Mouse (Mus musculus) right cerebral cortex, postnatal 25 days (tissue): ENCODE data around the gene Zfp1.

Experiments
- DNase-seq: peaks from one replicate; pipeline ENCODE4 v3.0.0; 2022

Zfp1 gene

GRCm38 (mm10) chr8:111643264-111644141 lies at the start of gene Zfp1:
Gene Zfp1, plus strand, starts transcription at chr8:111643401.
- DNase-seq = peak; percentile 93

DNA sequence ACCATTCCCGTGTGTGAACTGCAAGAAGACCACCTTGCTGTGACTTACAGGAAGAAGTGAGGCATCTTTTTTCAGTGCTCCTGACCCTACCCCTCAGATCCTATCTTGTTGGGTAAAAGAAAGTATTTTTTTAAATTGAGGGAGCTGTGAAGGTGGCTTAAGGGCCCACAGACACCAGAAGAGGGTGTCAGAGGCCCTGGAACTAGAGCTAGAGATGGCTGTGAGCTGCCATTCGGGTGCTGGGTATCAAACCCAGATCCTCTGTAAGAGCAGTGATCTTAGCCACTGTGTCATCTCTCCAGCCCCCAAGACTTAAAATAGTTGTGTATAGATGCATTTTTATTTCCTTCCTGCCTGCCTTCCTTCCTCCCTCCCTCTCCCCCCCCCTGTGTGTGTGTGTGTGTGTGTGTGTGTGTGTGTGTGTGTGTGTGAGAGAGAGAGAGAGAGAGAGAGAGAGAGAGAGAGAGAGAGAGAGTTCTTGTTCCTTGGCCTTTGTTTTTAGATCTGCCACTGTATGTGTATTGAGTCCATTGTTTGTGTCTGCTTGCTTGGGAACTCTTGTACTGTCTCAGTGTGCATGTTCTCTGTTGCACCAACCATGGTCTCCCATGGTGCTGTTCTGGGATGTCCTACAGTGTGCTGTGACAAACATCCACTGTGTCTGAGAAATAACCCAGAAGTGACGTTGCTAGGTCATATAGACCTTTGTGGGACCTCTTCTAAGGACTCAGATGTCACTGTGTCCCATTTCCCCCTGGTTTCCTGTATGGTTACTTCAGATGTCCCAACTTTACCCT lies 49.0 kb upstream of the Zfp1 start:
- no peak for DNase-seq

DNA sequence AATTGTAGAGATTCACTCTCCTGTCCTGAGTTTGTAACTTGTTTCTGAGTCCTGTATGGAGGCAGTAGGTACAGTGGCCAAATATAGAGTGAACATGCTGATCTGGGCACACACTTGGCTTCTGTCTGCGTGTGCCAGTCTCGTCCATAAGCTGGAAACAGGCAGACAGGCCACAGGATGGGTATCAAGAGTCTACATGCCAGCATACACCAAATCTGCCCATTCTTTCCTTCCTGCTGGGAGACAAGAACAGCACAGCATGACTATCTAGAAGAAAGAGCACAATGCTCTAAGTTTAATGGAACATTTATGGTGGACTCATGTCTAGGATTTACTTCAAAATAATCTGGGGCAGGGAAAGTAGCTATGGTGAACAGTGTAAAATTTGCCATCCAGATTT lies 48.2 kb upstream of the Zfp1 start:
- DNase-seq = no peak

GRCm38 (mm10) chr8:111595712-111596484 lies 47.3 kb upstream of the Zfp1 start:
- no peak for DNase-seq

GRCm38 (mm10) chr8:111596485-111596821 lies 46.7 kb upstream of the Zfp1 start:
- DNase-seq = no peak

DNA sequence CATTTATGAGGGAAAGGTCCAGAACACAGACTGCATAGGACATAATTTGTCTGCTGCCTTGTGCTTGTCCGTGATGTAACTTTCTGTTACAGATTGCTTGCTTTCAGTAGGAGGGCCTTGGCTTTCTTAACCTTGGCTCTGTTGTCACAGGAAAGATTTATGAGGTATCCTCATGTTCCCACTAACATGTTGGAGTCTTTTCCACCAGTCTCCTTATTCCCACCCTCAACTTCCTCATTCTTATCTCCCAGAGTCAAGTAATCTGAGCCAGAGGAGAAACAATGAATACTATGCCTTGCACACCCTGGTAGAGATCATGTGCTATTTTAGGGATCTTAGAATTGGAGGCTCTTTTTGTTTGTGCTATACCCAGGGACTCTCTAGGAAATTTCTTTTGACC lies 45.9 kb upstream of the Zfp1 start:
- DNase-seq = no peak

DNA sequence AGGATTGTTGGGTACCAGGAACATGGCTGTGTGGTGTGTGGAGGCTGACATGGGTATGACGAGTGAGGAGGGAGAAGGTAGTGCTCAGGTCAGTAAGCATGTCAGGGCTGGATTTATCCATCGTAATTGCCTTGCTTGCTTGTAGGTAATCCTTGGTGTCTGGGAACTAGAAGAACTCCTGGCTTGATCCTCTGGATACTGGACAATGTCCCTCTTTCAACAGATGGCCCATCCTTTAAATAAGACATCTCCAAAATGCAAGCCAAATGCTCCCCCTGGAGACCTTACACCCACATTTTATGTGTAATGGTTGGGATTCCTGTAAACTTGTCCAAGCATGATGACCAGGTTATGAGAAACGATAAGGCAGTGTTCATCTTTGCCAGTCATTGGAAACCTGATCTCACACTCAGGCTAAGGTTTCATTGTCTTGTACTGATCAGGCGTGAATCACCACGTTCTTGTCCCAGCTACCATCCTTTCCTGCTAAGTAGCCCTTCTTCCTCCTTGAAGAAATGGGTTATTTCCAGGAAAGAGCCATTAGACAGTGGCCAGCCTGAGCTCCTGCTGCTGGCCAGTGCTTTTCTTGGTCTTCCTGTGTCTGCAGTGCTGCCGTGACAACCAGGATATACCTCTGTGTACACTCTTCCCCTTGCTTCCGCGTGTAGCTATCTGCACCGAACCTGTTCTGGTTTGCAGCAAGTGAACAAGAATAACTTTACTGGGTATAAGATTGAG lies 43.3 kb upstream of the Zfp1 start:
- DNase-seq = no peak

GRCm38 (mm10) chr8:111602050-111602449 lies 41.2 kb upstream of the Zfp1 start:
- DNase-seq = peak; percentile 15

- DNase-seq = no peak
Measured at GRCm38 (mm10) chr8:111604986-111605385, 38.2 kb upstream of the Zfp1 start.

DNA sequence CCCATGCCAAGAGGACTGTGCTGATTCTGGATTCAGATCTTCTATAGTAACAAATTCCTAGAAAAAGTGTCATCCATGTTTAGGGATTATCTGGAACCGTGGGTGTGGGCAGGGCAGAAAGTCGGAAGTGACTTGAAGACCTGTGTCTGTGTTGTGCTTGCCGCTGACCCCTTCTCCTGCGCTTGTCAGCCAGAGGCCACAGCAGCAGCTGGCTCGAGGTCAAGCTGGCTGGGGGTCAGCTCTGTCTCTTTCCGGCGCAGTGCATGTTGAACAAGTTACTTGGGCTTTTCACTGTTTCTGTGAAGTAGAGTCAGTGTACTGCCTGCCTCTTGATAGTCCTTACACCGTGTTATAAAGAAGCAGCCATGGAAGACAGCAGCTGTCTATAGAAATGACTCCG lies 36.2 kb upstream of the Zfp1 start:
- DNase-seq = no peak

DNA sequence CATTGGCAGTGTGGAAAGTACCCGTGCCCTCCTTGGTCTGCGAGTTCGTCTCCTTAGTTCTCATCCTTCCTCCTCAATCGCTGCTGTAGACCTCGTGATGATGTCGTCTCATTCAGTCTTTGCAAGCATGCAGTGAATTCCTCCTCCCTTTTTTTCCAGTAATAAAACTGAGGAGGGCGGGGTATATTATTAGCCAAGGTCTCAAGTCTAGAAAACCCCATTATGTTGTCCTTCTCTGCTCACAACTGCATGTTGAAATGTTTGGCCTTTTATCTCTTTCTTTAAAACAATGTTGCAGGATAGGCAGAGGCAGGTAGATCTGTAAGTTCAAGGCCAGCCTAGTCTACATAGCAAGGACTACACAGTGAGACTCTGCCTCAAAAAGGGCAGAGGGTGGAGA lies 35.8 kb upstream of the Zfp1 start:
- DNase-seq = no peak

DNA sequence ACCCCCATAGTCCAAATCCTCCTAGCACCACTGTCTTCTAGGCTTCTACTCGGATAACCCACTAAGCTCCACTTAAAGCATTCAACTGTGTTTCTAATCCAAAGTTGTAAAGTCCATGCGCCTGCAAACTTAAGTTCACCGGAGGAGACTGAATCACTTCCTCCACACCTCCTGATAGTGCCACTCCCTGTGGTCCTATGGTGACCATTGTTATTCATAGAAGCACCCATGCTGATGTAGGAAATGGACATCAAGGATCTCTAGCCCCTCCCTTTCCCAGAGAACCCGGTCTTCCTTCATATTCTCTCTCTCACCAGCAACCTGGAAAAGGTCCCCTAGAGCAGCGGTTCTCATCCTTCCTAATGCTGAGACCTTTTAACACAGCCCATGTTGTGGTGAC lies 30.0 kb upstream of the Zfp1 start:
- DNase-seq = no peak

DNA sequence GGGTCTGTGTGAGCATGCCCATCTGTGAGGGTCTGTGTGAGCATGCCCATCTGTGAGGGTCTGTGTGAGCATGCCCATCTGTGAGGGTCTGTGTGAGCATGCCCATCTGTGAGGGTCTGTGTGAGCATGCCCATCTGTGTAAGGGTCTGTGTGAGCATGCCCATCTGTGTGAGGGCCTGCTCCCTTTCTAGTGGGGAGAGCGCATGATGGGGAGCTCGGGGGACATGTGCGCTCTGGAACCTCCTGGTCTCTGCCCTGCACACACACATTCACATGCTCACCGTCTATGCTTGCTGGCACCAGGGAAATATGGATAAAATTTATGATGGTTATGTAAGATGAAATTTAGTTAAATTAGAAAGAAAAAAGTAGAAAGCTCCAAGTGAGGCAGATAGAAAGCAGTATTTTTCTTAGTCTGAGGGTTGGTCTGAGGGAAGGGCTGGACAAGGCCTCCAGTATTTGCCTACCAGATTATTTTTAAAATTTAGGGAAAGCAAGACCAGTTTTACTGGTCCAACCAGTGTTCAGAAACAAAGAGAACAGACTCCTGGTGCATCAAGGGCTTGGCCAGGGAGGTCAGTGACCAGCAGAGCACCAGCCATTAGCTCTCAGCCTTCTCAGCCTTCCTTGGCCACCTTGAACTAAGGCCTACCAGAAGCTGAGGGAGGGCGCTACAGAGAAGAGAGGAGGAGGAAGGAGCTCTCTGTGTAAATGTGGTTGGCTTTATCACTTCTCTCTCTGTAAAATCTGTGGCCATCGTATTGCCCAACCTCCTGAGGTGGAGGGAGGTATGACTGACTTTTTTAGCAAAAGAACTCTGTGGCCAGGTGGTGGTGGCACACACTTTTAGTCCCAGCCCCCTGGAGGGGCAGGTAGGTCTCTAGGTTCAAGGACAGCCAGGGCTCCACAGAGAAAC lies 28.2 kb upstream of the Zfp1 start:
- DNase-seq = no peak

- DNase-seq = no peak
Measured at GRCm38 (mm10) chr8:111617812-111618211, 25.4 kb upstream of the Zfp1 start.

DNA sequence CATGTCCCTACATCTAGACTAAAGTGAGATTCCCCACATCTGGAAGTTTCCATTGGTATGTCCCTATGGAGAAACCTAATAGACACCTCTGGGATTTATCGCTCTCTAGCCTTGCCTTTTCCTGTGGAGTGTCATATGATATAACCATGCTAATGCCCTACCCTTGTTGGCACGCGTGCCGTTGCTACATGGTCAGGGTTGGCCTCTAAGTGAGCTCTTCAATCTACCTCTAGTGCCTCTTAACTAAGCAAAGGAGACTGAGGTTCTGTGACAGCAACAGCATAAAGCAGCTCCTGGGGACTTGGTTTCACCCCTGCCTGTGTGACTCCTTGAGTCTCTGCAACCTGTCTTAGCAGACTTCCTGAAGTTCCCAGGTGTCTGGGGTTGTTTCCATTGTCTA lies 24.9 kb upstream of the Zfp1 start:
- no peak for DNase-seq

DNA sequence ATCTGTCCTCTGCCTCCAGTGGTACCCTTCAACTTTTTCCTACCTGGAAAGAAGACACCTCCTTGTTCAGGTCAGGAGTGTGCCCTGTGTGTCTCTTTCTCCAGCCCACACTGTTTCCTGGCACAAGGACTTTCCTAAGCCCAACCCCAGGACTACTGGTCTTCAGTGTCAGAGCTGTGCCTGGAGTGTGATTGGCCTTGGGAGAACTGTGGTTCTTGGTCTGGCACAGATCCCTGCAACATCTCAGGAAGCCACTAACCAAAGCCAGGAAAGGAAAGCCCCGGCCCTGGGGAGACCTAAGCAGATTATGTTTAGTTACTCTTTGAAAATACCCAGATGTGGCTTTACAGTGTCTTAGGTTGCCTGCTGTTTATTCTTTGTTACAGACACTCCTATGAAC lies 23.3 kb upstream of the Zfp1 start:
- DNase-seq = no peak

GRCm38 (mm10) chr8:111622104-111622503 lies 21.1 kb upstream of the Zfp1 start:
- DNase-seq = no peak

- no peak for DNase-seq
Measured at GRCm38 (mm10) chr8:111622553-111622952, 20.6 kb upstream of the Zfp1 start.

DNA sequence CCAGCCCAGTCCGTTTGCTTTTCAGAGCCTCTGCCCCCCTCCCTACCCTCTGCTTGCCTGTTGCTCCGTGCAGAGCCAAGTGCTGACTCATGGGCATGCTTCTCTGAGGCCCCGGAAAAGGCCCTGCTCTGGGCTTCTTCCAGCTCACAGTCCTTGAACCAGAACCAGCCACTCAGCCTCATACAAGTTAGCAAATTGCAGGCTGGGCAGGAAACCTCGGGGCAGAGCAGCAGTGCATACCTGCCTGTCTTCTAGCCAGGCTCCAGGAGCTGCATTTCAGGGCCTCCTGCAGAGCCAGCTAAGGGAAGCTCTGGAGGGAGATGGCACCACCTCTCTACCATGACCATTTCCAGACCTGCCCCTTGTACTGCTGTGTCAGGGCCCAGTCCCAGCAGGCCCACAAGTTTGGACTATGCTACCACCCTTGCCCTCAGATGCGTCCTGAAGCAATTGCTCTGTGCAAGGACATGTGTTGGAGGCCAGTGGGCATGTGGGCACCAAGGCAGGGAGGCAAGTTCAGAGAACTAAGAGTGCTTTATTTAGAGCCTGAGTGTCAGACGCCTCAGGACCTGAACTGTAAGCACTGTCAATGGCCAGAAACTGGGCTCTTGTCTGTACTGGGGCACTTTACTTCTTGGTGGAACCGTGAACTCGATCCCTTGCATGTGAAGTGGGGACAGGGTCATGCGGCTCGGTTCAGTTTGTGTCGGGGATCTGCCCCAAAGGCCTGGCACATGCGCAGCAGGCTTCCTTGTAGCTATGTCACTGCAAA lies 18.9 kb upstream of the Zfp1 start:
- DNase-seq = peak; percentile 47

DNA sequence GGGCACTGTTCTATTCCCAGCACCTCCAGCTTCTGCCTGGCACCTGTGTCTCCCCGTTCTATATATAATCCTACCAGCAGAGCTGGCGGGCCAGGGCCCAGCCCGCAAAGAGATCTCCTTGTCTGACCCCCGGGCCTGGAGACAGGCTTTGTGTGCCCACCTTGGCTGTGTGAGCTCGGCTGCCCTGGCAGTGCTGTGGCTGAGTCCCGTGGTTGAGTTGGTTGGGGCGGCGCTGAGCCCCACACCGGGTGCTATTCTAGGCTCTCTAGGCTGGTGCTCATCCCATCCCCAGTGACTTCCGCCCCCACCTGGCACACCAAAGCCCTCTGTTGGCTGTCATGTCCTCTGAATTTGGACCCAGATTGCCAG lies 18.4 kb upstream of the Zfp1 start:
- DNase-seq = no peak
